Mouse (Mus musculus) urinary bladder, adult 2 months (tissue): Measurements from ENCODE around the gene Aff3. TPM values are rescaled to one million over a fixed set of nuclear protein-coding genes. Genes with fewer than 3 reads are reported as not detected.

Experiments used
- DNase-seq: peaks from one replicate; pipeline ENCODE4 v3.0.0; 2022; ENCODE audit warnings: low spot score
- polyA plus RNA-seq: library from polyadenylated mRNA; depleted of rRNA; stranded (reverse); fragments of >200 nt; gene quantifications from 2 replicates; pipeline ENCODE4 v1.2.3, GENCODE M21; 2012

The Aff3 gene
- polyA plus RNA-seq, 1 experiment, result 2.3 TPM

DNA sequence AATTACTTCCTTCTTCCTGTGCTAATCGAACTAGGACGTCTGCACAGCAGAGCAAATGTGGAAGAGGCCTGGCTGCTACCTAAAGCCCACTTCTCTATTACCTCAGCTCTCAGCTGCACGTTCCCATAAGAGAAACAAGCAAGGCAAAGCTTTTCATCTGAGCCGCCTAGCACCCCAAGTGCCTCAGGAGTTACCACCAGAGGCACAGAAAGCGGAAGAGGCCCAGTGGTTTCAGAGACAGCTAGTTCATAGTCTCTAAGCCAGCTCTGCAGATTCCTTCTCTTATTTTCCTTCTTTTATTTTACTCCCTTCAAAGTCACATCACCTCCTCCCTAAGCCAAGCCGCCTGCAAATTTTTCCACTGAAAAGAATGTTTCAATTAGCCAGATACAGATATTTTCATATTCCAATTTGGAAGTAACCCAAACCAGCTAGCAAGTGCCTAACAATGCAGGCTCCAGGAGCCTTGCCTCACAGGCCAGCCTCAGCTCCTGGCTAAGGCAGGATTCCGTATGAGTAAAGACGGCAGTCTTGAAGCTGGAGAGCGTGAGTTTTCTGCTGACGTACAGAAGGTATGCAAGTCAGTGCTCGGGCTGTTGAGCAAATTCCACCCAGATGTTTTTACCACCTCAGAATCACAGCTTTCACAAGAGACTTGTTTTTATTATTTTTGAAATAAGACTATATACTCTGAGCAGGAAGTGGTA is 62.8 kb downstream of the Aff3 start:
- DNase-seq, result no peak

DNA sequence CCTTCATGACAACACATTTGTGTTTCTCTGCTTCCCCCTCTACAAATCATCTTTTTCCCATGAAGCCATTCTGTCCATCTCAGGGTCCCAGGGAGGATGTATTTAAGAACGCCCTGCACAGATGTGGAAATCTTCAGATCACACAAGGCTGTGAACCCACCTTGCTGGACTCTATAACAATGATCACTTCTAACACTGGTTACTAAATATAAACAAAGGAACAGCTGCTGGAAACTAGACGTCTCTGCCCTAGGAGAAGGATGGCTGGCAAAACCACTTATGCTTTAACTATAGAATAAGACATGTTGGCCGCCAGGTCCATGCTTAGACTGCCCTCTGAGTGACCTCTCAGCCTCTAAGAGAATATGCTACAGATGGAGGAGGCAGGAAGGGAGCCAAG is 69.4 kb downstream of the Aff3 start:
- DNase-seq, result no peak

DNA sequence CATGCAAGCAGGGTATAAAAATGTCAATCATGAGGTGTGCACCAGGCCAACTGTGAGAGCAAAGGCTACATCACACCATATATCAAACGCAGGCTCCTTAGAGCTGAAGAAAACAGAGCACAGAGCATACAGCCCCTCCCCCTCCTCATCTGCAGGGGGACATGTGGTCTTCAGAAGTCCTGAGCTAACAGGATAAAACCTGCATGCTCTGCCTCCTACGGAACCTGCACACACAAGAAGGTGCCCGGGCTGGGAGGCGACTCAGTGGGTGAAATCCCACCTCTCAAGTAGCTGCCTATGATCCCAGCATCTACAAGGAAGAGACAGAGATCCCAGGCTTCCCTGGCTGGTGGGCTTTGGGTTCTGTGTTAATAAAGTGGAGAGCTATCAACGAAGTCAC is 70.0 kb downstream of the Aff3 start:
- DNase-seq, result no peak

DNA sequence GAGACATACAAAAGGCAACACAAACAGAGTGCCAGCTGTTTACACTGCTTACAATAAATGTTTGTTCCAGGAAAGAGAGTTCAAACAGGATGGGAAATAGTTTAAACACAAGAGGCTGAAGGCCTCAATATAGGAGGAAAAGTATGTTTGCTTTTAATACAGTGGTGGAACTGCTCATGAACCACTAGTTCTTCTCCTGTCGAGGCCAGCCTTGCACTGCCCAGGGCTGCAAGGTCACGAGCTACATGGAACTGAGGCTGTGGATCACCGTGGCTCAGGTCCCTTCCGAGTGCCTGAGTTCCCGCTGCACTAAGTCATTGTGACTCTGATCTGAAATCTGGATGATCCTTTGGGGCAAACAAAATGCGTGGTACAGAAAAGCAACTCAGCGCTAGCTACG is 73.6 kb downstream of the Aff3 start:
- DNase-seq, result no peak

DNA sequence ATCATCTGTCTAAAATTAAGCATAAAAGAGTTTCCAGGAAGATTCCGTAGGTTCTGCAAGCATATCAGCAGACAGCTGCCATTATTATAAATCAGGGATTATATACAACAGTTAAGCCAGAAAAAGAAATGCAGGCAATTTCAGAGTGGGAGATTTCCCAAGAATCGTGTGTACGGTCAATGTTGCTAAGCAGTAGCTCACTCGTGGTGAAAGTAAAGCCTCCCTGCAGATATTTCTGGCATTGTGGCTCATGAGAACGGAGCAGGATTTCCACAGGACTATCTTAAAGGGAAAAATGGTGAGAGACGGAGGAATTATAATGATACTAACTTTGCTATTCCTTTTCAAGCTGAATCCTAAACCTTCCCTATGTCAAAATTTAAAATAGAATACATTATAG is 76.0 kb downstream of the Aff3 start:
- no peak for DNase-seq

DNA sequence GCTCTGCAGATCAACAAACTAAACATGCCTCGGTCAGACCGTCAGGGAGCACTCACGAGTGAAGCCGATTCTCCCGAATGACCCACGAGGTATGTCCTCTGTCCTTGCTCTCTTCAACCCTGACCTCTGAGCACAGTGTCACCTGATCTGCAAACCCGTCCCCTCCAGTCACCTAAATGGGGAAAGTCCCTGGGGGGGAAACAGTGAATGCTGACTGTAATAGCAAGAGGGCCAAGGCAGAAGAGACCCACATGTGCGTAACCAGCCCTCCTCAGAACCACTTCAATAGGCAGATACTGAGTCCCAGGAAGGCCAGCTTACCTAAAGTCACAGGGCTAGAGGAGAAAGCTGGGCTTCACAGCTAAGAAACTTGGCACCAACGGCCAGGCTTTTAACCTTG is 82.4 kb downstream of the Aff3 start:
- DNase-seq, result no peak

DNA sequence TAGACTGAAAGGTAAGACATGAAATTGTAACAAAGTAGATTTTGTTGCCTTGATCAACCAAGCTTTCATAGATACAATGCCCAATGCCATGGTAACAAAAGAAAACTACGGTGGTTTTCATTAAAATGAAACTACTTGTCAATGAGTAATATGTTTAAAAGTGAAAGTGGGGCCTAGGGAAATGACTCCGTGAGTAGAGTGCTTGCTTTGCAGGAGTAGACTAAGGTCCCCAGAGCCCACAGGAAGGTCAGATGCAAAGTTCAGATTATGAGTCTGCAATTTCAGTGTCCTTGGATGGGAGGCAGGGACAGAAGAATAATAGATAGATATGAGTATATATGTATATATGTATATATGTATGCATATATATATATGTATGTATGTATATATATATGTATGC is 84.2 kb downstream of the Aff3 start:
- DNase-seq, result no peak

DNA sequence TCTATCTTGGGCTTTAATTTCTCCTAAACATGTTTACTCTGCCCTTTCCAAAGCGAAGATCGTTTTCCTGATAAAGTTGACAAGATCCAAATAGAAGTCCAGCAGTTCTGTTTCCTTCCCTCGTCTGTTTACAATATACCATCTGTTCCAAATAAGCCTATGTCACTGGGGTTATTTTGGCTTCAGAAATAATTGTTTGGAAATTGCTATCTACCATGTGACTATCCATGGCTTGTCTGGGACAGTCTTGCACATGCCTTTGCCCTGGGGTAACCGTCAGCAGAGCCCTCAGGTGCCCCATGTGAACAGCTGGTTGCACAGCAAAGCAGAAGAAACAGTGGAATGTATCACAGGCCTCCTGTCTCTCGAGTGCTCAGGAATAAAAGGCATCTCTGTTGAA is 86.4 kb downstream of the Aff3 start:
- no peak for DNase-seq

DNA sequence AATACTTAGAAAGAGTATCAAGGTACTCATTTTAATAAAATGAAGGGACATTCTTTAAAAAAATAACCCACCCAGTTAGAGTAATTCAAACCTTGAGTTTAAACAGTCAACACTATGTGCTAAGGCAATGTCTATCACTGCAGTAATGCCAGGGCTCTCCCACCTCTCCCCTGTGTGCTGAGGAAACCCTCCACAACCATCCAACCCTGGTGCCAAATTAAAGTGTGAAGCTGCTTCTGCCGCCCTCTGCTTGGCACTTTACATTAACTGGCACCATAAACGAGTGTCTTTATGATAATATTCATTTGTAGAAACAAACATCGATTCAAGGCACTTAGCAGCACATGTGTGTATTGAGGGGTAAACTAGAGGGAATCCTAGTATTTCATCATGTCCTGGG is 97.0 kb downstream of the Aff3 start:
- no peak for DNase-seq

DNA sequence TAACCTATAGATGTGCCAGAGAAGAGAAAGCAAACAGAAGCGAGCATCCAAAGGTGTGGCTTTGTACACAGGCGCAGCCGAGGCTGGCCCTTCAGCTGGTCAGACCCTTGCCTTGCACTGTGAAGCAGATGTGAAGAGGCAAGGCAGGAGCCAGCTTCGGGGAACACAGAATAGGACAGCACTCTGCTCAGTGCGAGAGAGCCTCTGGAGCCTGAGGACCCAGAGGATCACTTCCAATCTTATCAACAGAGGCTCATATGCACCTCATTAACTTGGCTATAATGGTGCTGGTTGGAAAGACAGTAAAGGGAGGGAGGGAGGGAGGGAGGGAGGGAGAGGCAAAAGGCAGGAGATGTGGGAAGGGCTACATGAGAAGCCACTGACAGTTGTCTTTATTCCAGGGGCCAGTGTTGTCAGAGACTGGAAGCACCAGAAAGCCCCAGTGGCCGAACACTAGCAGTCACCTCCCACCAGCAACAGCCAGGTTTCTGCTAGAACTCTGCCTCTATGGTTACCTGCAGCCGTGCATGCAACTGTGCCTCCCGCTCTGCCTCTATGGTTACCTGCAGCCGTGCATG is 98.6 kb downstream of the Aff3 start:
- DNase-seq, result no peak

DNA sequence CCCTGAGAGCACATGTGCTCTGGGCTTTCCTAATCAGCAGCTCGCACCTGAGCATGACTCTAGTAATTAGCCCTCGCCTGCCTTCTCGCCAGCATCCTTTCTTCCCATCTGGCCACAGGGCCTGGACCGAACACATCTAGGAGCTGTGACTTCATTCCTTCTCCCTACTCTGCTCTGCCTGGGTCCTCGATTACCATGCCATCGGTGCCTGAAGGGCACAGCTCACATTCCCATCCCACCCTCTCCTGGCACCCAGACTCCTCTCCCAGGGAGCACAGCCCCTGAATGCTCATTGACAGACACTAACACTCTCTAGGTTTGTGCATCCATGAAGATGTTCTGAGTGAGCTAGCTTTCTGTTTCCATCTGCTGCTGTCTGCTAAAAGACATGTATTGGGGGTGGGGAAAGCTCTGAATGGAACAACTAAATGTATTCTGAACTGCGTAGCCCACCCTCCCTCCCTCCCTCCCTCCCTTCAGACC is 99.4 kb downstream of the Aff3 start:
- no peak for DNase-seq

DNA sequence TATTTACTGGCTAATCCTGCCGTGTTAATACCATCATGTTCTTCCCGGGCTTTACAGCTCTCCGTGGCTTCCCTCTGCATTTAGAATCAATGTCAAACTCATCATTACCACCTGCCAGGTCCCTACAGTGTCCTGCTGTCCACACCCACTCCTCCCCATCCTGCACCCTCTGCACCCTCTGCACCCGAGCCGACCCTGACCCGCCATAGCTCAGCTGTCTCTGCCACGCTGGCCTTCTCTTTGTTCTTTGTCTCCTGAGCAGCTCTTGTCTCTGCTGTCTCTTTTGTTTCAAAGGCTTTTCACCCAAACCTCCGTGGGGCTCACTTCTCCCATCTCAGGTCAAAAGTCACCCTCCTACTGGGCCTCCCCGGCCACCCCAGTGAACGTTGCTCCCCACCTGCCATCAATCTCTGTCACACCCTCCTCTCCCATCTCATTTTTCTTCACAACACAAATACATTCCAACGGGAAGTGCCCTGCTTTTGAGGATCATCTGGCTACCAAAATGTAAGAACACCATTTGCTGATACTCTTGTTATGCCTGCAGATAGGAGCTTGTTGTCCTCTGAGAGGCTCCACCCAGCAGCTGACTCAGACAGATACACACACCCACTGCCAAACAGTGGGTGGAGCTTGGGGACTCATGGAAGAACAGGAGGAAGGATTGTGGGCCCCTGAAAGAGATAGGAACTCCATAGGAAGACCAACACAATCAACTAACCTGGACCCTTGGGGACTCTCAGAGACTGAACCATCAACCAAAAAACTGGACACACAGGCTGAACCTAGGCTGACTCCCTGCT is 102.2 kb downstream of the Aff3 start:
- DNase-seq, result no peak

DNA sequence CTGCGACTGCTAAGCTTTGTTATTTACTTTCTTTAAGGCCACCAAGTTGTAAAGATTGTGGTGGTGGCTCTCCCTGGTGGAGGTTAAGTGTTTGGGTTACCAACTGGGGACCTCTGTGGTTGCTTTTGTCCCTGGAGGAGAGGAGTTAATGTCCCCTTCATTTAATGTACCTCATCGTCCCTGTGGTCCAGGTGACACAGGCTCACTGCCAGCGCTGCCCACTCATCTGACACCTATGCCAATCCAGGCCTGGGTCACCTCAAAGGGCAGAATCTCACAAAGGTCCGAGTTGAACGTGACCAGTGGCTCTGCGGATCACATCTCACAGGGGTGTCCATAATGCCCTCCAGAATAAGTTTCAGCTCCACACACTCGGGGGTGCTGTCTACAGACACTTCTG is 103.4 kb downstream of the Aff3 start:
- no peak for DNase-seq

DNA sequence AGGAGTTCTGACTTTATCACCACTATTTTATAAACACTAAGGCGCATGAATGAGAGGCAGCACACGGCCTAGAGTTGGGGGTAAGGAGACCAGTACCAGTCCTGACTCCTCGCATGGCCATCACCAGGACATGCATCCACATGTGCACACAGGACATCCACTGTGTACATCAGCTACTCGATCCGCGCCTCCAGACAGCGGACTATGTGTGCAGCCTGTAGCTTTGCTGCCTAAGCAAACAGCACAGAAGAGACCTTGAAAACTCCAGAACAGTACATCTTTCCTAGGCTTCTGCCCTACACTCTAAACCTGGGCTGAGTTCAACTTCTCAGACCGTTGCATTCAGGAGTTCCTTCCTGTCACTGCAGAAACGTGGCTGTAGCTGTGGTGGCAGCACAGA is 104.1 kb downstream of the Aff3 start:
- DNase-seq, result no peak

DNA sequence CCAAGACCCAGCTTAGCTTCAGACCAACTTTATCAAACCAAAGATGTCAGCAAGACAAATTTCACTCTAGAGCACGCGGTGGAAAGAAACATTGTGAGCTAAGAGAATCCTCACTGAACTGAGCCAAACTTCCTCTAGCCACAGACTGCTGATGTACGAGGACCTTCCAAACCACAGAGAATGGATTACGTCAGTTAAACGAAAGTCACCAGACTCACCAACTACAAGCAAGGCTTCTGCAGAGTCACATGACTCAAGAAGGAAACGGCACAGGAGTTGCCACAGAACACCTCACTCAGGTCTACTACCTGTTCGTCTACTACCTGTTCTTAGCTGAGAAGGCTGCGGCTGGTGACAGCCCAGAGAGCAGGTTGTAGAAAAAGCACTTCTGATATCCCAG is 107.1 kb downstream of the Aff3 start:
- no peak for DNase-seq

DNA sequence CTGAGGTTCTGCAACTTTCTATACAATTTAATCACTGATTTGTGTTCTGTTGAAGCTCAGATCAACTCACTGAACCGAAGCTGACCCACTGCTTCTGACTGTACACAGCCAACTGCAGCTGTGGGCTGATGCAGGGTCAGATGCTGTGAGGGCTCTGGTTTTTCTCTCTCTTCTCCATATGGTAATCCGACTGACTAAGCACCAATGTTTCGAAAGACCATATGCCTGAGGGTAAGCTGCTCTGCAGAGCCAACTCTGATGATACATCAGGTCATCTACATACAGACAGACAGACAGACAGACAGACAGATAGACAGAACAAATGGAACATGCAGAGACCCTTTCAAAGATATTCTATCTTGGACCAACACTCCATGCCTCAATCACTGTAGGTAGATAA is 110.2 kb downstream of the Aff3 start:
- no peak for DNase-seq

DNA sequence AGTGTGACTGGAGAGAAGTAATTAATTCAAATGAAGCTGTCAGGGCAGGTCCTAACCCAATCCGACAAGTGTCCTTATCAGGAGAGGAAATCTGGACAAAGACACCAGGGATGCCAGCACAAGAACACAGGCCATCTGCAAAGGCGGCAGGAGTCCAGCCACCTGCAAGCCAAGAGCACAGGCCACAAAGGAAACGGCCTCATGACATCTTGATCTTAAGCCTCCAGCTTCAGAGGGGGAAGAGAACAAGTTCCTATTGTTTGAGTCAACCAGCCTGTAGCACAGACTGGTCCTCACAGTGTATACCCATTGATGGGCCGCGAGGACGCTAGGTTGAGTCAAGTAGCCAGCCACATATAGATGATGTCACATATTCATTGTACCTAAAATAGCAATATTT is 111.7 kb downstream of the Aff3 start:
- no peak for DNase-seq

DNA sequence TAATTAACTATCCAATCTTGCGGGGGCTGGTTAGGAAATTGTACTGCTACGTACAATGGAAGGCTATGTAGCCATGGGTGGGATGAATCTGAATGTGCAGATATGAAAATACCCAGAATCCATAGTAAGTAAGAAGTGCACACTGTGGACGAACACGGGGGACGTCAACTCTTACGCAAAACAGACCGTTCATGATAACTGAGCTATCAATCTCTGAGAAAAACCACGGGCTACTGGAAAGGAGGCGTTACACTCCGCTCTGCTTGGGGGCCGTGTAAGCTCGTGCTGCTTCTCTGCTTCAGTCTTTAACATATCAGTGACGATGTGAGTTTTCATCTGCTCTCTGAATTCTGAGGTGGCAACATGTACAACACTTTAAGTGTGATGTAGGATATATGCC is 114.2 kb downstream of the Aff3 start:
- no peak for DNase-seq

DNA sequence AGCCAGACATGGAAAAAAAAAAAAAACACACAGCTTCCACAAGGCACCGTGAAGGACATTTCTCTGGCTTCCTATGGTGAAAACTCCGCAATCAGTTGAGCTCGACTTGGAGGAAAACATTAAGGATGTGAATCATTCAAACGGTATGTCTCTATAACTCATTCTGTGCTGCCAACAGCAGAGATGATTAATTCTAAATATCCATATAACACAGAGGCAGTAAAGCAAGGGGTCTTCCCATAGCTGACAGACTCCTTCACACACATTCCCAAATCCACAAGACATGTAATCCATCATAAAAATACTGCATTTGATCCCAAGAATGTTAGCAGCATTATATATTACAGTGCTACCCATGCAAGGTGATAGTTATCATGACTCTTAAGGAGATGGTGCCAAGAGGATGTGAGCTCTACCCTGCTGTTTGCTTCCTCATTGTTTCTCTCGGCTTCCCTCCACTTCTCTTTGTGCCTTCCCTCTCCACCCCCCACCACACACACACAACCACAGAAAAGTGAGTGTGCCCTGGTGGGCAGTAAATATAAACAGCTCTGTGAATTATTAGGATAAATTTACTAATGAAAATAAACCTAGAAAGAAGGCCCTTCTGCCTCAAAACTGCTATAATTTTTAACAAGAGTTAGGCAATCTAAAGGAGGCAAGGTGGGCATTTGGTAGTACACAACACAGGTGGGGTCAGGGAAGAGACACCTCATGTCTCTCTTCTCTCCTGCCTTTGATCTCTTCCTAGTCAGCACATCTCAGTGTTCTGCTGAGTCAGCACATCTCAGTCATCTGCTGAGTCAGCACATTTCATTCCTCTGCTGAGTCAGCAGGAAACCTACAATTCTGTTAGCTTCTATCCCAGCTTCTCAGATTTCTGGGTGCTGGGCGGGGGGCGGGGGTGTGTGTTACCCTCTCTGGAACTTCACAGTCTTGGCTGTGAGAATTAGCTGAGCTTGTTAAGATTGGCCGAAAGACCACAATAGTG is 115.8 kb downstream of the Aff3 start:
- DNase-seq, result no peak

DNA sequence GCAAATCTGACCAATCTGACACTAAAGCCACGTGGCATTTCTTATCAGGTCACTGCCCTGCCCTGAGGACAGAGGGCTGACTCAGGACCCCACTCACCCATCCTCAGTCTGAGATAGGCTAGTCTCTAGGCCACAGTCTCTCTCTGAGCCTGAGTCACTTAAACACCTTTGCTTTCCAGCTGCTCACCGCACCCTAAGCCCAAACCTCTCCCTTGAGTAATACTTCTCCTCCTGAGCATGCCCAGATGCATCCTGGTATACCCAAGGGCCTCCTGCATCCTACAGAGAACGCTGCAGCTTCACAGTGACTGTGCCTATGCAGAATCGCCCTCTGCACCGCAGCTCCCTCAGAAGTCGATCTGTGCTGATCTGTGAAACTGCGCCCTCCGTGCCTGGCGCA is 117.1 kb downstream of the Aff3 start:
- no peak for DNase-seq

DNA sequence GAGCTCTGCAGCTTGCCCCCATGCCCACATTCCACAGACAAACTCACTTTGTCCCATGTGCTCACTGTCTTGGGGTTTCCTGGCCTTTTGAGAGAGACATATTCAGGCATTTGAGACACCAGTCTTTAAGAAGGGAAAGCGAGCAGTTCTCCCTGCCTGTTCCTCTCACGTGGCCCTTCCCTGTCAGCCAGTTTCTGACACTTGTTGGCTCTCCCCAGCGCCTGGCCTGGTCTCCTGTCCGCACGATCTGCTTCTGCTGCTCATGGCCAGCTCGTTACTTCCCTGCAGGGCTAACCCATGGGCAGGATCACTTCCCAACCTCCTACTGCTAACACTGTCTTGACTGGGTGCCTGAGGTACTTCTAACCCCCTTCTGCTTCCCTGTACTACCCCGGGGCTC is 118.1 kb downstream of the Aff3 start:
- DNase-seq, result no peak
